Mouse (Mus musculus) spleen, postnatal 4 days (tissue): ENCODE measurements at regions not wholly inside any gene's neighbourhood (a gene's known extent, or its start where the extent isn't known, plus 50 kb on each side); places are given as distances from the start of the nearest gene placed in this dataset.

ENCODE experiments used
- DNase-seq, 2 experiments: peaks; one replicate each; pipeline ENCODE4 v3.0.0; 2022; ENCODE audit warnings: low spot score in 2 of 2

- DNase-seq, result no peak
Measured at GRCm38 (mm10) chr14:58967975-58968374, 174.7 kb downstream of the 1700129C05Rik start.

GRCm38 (mm10) chr14:58967163-58967562 is 175.5 kb downstream of the 1700129C05Rik start:
- no peak for DNase-seq

GRCm38 (mm10) chr14:58944958-58945357 is 197.7 kb downstream of the 1700129C05Rik start:
- DNase-seq, result no peak

GRCm38 (mm10) chr14:58943267-58943765 is 199.4 kb downstream of the 1700129C05Rik start:
- DNase-seq, result no peak

GRCm38 (mm10) chr14:58939086-58939485 is 203.6 kb downstream of the 1700129C05Rik start:
- no peak for DNase-seq

GRCm38 (mm10) chr14:58938601-58938970 is 204.1 kb downstream of the 1700129C05Rik start:
- DNase-seq, result no peak

GRCm38 (mm10) chr14:58937791-58938600 is 204.7 kb downstream of the 1700129C05Rik start:
- no peak for DNase-seq

- no peak for DNase-seq
Measured at GRCm38 (mm10) chr14:58937331-58937730, 205.4 kb downstream of the 1700129C05Rik start.

GRCm38 (mm10) chr14:58936131-58936530 is 206.6 kb downstream of the 1700129C05Rik start:
- no peak for DNase-seq

- DNase-seq, result no peak
Measured at GRCm38 (mm10) chr14:58917853-58918252, 224.8 kb downstream of the 1700129C05Rik start.

GRCm38 (mm10) chr14:58917228-58917627 is 225.5 kb downstream of the 1700129C05Rik start:
- DNase-seq, result no peak

- no peak for DNase-seq
Measured at GRCm38 (mm10) chr14:58914937-58915336, 227.8 kb downstream of the 1700129C05Rik start.

- DNase-seq, result no peak
Measured at GRCm38 (mm10) chr14:58910846-58911245, 231.8 kb downstream of the 1700129C05Rik start.

GRCm38 (mm10) chr14:58907932-58908331 is 234.8 kb downstream of the 1700129C05Rik start:
- no peak for DNase-seq

- no peak for DNase-seq
Measured at GRCm38 (mm10) chr14:58907359-58907758, 235.3 kb downstream of the 1700129C05Rik start.

- DNase-seq, result no peak
Measured at GRCm38 (mm10) chr14:58906631-58907030, 236.1 kb downstream of the 1700129C05Rik start.

- no peak for DNase-seq
Measured at GRCm38 (mm10) chr14:58868176-58868949, 274.3 kb downstream of the 1700129C05Rik start.

- DNase-seq, result no peak
Measured at GRCm38 (mm10) chr14:58867396-58868107, 275.1 kb downstream of the 1700129C05Rik start.

GRCm38 (mm10) chr14:58854871-58855270 is 287.8 kb downstream of the 1700129C05Rik start:
- no peak for DNase-seq

GRCm38 (mm10) chr14:58844565-58844964 is 298.1 kb downstream of the 1700129C05Rik start:
- DNase-seq, result no peak

GRCm38 (mm10) chr14:58842196-58842886 is 300.4 kb downstream of the 1700129C05Rik start:
- no peak for DNase-seq
